Mouse (Mus musculus): ENCODE results near the gene Sertad4. TPM values are rescaled to one million over a fixed set of nuclear protein-coding genes. Genes with fewer than 3 reads are reported as not detected.

Sertad4 gene
- total and polyA plus RNA-seq, 3 experiments, result not detected

DNA sequence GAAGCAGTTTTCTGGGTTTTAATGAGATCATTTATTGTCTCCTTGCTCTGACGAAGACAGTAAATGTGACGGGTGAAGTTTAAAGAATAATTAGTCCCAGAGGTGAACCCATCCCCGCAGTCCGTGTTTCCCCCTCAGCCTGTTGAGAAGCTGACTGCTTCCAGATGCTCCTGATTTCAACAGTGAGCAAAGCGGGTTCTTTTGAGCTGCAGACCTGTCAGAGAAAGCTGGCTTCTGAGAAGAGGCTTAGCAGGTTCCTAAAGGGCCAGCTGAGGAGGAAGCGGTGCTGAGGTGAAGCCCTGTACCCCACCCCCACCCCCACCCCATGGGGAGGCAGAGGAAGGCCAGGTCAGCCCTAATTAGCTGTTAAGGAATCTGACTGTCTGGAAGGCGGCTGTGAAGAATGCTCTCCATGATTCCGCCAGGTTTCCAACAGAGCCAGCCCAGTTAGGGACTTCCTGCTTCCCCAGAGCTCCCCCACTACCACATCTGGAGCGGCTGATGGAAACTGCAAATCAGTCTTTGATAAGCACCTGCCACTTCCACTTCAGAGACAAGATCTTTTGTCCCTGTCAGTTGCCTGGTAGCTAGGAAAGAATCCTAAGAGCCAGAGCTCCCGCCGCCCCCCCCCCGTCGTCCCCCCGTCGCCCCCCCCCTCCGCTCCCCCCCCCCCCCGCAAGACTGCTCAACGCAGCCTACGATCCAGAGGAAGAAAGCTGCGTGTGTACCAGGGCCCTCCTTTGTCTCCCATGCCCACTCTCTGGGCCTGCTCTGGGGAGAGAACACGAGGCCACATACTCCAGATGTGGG, 59.1 kb downstream of the Sertad4 start:
- no peak overlapping the region; a peak in 1 of 4 replicates for H3K4me3 ChIP-seq (ENCODE audit: control insufficient read depth in 1 of 2, insufficient read depth in 1 of 2, low read depth in 2 of 2, low read length in 2 of 2)
- H3K27me3 ChIP-seq (ENCODE audit: control insufficient read depth in 1 of 2, insufficient read depth in 2 of 2, low read length in 2 of 2), result no peaks in the 10 kb centered on the region
- no peaks in the 10 kb centered on the region for H3K9me3 ChIP-seq (replicated peaks; ENCODE audit: insufficient read depth, low read length)
- H3K27ac ChIP-seq (ENCODE audit: control insufficient read depth, low read depth, low read length), result no peak overlapping the region
- H3K79me2 ChIP-seq (ENCODE audit: control insufficient read depth, insufficient read depth, low read length, poor library complexity), result no peaks in the 10 kb centered on the region; the same call in 1 of the 2 replicates
- H3K4me1 ChIP-seq (ENCODE audit: control insufficient read depth in 1 of 2, insufficient read depth in 2 of 2, low read length in 2 of 2), result peaks cover 3 to 23% of the 10 kb centered on the region in 2 experiments
- H3K9ac ChIP-seq (ENCODE audit: control insufficient read depth, low read depth, low read length, poor library complexity, severe bottlenecking), result peak overlapping the region; percentile 20; the same call in 1 of the 2 replicates
- peaks cover 0 to 17% of the 10 kb centered on the region in 2 experiments; a peak in 2 of 4 replicates for H3K36me3 ChIP-seq (ENCODE audit: control insufficient read depth in 1 of 2, insufficient read depth in 2 of 2, low read length in 2 of 2)
- peak; percentile 53 for DNase-seq (ENCODE audit: low read depth, low spot score)
- TF ChIP-seq UBTF (IDR thresholded peaks at IDR 0.05; ENCODE audit: borderline replicate concordance, insufficient read depth, low read depth, low read length), result no peak
- TF ChIP-seq GABPA (IDR thresholded peaks at IDR 0.05; ENCODE audit: low read depth, low read length), result no peak
- TF ChIP-seq ZKSCAN1 (IDR thresholded peaks at IDR 0.05; ENCODE audit: low read depth, low read length), result no peak
- TF ChIP-seq ZMIZ1 (IDR thresholded peaks at IDR 0.05; ENCODE audit: low read depth, low read length), result no peak
- TF ChIP-seq NELFE (IDR thresholded peaks at IDR 0.05; ENCODE audit: low read depth, low read length), result no peak
- peak; percentile 54 for TF ChIP-seq TCF12 (IDR thresholded peaks at IDR 0.05; ENCODE audit: low read depth, low read length)
- TF ChIP-seq TAL1 (IDR thresholded peaks at IDR 0.05; ENCODE audit: low read length), result peak; percentile 36; the same call in 1 of the 2 replicates
- no peak for TF ChIP-seq POLR2AphosphoS2 (IDR thresholded peaks at IDR 0.05; ENCODE audit: low read length)
- no peak for TF ChIP-seq BHLHE40 (IDR thresholded peaks at IDR 0.05; ENCODE audit: borderline replicate concordance, low read depth, low read length)
- no peak for TF ChIP-seq RAD21 (IDR thresholded peaks at IDR 0.05; ENCODE audit: low read depth, low read length)
- TF ChIP-seq TBP (IDR thresholded peaks at IDR 0.05; ENCODE audit: low read depth, low read length), result no peak
- TF ChIP-seq ZNF384 (IDR thresholded peaks at IDR 0.05; ENCODE audit: low read depth, low read length), result no peak
- TF ChIP-seq EP300 (IDR thresholded peaks at IDR 0.05; ENCODE audit: low read depth in 1 of 2, low read length in 2 of 2), result peak; percentile 12 to 56; a peak in 3 of 4 replicates
- TF ChIP-seq CHD2 (IDR thresholded peaks at IDR 0.05; ENCODE audit: low read length), result no peak
- TF ChIP-seq CHD1 (IDR thresholded peaks at IDR 0.05; ENCODE audit: low read depth, low read length), result no peak
- TF ChIP-seq GATA1 (IDR thresholded peaks at IDR 0.05; ENCODE audit: low read depth, low read length), result peak; percentile 55; the same call in 1 of the 2 replicates
- no peak for TF ChIP-seq MYB (IDR thresholded peaks at IDR 0.05; ENCODE audit: low read depth, low read length)
- TF ChIP-seq NRF1 (IDR thresholded peaks at IDR 0.05; ENCODE audit: insufficient read depth, low read depth, low read length, poor library complexity, severe bottlenecking), result no peak
